Mouse (Mus musculus) liver, embryonic 11.5 days (tissue): Measurements from ENCODE around the gene Gm21190. TPM values are rescaled to one million over a fixed set of nuclear protein-coding genes. Genes with fewer than 3 reads are reported as not detected.

ENCODE experiments used
- polyA plus RNA-seq: library from polyadenylated mRNA; unstranded; fragments of >200 nt; fragmentation: Nextera tagmentation; extraction: Ambion mirVana; gene quantifications from 2 replicates; pipeline ENCODE4 v1.2.1, GENCODE M21; 2014

Gene Gm21190
- polyA plus RNA-seq, 1 experiment from 2014 or later, result not detected

Other genes with a start within 250 kb of the Gm21190 start
- not detected in 2 replicates for gene Gm21149, start 52.7 kb downstream of the Gm21190 start, polyA plus RNA-seq
- gene Gm21083, start 48.1 kb upstream of the Gm21190 start, polyA plus RNA-seq, result not detected in 2 replicates
- not detected in 2 replicates for gene Speer4d, start 89.8 kb upstream of the Gm21190 start, polyA plus RNA-seq
- gene 4930572O03Rik, start 127.8 kb upstream of the Gm21190 start, polyA plus RNA-seq, result not detected in 2 replicates
- gene Speer4c, start 185.0 kb upstream of the Gm21190 start, polyA plus RNA-seq, result not detected in 2 replicates